Mouse (Mus musculus) adrenal gland, postnatal 36 days (tissue): ENCODE results near the gene Pex16. TPM values are rescaled to one million over a fixed set of nuclear protein-coding genes. Genes with fewer than 3 reads are reported as not detected.
"Not testable (repeated sequence)": the region's sequence is repeated elsewhere in the genome, so short reads cannot be mapped to it uniquely, and the experiment has no call there.

Source experiments
- DNase-seq, 2 experiments: peaks; one replicate each; pipeline ENCODE4 v3.0.0; 2021; ENCODE audit warnings: mixed read lengths in 1 of 2
- total RNA-seq, 2 experiments: library from RNA; stranded (reverse); gene quantifications; 2 replicates each; pipeline ENCODE4 v1.2.3; 2021

The Pex16 gene
- total RNA-seq, 2 experiments from 2014 or later = 97.3 to 224 TPM

DNA sequence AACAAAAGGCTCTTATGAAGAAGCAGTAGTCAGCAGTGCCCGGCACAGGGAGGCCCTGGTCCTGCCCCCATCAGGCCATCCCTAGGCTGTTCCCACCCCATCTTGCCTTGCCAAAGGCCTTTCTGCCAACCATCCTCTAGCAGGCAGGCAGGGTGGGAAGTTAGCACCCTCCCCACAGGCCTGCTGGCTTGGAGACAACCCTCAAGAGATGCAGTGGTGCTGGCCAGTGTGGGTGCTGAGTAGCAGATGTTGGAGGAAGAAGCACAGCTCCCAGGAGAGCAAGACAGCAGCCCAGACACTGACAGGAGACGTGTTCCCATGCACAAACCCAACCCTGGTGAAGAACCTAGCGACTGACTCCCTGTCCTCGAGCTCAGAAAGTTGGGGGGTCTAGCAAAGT, 13.2 kb downstream of the Pex16 start:
- no peak for DNase-seq

DNA sequence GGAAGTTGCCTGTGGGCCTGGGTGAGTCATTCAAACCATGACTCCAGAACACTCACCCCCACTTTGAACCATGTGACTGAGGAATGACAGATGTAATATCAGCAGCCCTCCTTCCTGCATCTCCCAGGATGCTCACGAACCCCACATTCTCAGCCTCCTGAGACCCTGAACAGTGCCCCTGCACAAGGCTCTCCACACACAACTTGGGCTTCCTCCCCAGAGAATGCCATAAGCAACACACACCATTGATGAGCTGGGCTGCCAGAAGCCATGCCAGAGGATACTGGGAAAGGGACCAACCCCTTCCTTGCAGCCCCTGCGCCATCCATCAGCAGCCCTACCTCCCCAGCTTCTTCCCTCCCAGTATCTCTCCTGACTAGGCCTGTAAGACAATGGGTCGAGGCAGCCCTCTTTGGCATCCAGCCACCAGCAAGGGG, 13.6 kb downstream of the Pex16 start:
- no peak for DNase-seq

DNA sequence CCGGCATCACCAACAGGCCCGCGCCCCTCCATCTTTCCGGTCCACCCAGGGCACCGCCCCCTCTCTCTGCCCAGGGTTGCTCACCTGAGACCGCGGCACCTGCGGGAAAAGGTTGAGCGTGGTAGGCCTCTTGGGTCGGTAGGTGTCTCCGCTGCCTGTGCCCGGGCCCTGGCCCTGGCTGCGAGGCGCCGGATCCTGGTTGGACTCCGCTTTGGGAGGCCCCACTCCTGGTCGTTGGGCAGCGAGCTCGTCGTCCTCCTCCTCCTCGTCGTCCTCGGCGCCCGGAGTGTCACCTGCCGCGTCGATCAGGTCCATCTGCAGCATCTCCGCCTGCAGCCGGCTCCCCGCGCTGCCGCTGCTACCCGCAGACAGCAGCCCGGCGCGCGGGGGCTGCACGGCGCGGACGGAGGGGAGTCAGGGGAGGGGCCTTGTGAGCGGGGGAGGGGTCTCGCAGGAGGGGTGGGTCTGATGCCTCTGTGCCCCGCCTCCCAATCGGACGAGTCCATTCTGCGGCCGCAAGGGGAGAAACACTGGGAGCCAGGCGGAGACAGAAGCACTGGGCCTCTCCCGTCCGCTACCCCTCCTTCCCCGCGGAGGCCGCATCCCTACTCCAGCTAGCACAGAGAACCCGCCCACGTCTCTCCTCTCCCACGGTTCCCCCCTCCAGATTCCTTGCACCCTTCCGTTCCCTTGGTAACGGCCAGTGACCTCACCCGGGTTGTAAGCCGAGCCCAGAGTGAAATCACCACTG, 14.6 kb downstream of the Pex16 start:
- DNase-seq = peak; percentile 85 to 87

DNA sequence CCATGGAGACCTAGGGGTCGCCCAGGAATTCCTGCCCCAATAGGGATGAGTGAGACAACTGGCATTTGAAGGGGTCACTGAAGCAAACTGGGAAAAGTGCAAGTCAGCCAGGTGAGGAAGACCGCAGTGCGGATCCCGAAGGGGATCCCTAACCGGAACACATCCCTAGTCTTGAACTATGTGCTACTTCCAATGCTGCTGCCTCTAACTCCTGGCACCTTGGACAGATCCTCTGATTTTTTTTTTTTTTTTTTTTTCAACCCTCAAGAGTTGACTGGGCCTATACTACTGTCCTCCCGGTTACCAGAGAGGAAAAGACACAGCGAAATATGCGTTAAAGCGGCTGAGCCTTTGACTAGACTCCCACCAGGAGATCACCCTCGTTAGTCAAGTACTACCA, 15.2 kb downstream of the Pex16 start:
- DNase-seq = no peak

DNA sequence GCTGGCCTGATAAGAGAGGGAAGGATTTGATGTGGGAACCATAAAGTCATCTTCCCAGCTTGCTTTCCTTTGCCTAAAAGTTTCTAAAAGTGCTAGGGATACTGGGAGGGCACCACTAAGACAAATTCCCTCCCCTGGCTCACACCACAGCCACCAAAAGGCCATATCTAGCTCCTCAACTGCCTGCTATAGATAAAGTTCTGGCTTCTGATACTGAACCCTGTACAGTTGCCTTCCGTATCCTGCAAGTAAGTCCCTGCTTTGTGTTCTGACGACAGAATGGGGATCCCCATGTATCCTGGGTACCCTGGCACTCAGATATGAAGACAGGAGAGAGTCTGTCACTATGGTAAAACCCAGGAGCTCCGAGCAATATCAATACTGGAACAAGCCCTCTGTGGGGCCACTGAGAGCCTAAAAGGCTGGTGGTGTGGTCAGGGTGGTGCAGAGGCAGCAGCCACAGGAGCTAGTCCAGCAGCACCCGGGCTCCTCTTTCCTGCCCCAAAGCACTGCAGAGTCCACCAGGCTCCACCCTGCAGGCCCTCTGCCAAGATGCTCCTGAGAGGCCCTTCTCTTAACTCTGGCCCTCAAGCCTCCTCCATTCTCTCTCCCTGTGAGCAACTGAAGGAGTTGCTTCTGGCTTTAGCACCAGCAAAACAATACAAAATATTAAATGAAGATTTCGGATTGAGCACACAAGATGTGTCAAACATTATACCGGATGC, 15.9 kb downstream of the Pex16 start:
- DNase-seq = no peak

DNA sequence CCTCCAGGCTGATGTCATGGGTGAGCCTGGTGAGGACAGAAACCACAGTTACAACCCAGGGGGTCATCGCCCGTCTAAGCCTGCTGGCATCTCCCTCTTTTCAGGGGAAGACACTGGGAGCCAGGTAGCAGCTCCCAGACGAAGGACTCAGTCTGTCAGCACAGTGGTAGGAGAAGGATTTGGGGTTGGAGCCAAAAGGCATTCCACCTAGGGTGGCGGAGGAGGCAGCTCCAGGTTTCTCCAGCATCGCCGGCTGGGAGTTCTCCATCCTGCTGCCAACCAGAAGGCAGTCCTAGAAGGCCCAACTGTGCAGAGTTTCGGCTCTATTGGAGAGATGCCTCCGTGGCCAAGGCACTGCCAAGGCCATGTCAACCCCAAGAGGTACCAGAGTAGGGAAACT, 16.6 kb downstream of the Pex16 start:
- no peak for DNase-seq

DNA sequence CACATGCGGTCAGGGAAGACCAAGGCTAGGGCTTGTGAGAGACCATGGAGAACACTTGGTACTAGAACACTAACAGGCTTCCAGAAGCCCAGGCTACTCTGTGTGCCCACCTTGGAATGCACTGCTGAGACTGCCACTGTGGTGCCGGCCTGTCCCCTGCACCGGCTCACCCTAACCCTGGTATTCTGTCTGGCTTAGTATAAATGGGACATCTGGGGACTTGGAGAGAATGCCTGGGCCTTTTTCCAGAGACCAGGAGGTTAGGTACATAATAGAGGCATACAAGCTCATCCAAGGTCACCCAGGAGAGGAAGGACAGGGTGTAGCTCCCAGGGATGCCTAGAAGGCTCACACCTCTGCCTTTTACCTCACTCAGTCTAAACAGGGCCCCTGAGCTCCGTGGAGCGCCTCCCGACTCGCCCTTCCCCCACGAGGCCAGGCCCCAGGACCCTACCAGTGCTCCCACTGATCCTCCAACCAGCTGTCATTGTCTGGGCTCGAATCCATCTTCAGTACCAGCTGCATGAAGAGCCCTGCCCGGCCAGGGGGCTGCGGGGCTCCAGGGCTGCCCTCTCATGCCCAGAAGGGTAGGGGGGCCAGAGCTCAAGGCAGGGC, 17.3 kb downstream of the Pex16 start:
- no peak for DNase-seq

DNA sequence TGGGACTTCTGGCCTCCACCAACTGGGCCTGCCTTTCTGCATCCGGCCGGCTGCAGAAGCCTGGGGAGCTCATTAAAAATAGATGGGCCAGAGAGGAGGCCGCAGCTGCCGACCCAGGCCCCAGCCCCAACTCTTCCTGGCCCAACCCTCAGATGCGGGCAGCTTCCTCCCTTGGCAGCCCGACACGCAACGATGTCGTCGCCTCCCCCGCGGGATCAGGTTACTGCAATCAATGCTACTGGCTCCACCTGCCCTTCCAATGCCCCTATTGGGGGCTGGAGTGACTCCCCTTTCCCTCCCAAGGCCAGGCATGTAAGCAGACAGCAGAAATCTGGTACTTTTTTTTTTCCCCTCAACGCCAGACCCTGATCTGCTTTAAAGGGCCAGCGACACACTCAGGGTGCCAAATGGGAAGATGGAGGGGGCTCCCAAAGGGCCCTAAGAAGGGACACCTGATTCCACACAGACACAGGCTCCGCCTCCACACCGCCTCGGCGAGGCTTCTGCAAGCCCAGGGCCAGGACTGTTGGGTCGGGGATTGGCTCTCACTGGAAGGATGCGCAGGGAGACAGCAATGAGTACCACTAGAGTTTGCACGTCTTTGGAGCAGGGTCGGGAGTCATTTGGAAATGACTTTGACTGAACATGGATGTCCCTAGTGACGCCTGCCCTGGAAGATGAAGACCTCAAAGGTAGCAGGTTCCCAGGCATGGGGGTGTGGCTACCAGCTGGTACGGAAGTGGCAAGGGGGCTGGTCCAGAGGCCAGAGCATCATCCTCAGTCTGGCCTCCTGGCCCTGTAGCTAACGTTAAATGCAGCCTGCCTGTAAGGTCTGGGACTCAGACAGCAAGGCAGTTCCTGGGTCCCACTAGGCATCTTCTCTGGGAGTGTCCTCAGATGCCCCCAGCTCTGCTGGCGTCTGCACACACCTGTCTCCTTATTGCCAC, 18.1 kb downstream of the Pex16 start:
- no peak for DNase-seq

DNA sequence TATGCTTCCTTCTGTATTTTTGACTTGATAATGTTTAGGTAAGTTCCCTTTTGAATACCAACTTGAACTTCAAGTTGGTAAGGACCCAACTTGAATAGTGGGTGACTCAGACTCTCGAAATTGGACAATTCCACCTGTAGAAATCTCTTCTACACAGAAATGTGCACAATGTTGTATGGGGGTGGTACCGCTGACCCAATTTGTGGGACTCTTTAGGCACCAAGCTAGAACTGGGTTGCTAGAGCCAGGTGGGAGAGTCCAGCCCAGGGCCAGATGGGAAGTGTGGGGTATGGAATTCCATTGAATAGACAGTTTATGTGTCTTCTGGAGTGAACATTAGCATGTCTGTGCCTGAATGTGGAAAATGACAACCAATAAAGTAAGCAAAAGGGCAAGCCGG, 21.1 kb downstream of the Pex16 start:
- no peak for DNase-seq

DNA sequence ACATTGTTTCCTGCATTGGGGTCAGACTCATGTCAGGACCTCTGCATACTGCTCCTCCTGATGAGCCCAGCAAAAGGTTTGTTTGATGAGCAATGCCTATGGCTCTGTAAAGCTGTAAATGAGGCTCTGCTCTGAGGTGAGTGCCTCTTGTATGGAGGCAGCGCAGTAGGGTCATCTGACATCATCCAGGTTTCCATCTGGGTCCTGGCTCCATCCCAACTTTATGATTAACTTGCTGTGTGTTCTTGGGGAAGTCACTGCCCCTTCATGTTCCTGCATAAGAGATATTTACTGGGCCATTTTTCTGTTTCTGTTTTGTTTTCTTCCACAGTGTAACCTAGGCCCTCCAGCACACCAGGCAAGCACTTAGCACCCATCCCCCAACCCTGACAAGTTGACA, 23.0 kb downstream of the Pex16 start:
- no peak for DNase-seq

DNA sequence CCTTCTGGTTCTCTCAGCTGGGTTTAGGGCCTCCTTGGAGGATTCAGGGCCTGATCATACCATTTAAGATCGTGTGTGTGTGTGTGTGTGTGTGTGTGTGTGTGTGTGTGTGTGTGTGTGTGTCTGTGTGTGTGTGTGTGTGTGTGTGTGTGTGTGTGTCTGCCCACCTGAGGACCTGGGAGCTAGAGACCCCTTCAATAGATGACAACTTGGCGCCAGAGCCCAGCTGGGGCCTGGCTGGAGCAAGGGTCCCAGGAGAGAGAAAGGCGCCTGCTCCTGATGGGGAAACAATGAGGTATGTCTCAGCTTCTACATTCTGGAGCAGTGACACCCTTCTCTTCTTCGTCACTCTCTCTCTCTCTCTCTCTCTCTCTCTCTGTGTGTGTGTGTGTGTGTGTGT, 25.4 kb downstream of the Pex16 start:
- not testable (repeated sequence) for DNase-seq

DNA sequence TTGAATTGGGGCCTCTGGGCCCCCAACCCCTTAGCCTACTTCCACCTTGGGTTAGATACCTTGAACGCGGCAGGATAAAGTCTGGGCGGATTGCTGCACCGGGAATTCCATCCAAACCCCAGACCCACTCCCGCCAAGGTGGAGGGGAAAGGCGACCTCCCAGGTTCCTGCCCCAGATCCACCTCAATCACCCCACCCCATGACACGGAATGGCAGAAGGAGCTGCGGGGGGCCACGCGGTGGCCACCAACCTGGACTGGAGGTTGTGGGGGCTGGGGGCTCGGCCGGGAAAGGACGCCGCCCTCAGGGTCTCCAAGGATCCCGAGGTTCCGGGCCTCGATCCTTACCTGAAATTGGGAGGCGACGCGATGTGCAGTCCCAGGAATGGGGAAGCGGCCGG, 26.2 kb downstream of the Pex16 start:
- no peak for DNase-seq

DNA sequence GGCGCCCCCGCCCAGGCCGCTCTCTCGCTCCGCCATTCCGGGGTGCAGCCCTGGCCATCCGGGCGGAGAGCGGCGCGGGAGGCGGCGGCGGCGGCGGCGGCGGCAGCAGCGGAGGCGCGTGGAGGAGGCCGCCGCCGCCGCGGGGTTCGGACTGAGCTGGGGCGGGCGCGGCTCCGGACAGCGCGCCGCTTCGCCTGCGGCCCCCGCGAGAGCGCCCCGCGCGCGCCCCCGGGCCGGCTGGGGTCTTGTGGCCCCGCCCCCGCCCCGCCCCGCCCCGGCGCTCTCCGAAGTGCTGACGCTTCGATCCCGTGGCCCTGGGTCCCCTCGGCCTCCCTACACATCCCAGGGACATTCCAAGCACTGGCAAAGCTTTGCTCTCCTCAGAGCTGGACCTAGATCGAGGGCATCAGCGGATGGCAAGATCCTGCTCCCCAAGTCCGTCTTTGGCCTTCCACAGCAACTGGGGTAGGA, 26.6 kb downstream of the Pex16 start, which contains the start of gene Mapk8ip1:
Mapk8ip1 (minus strand) TSS at position 173 of the 471 bp plus-strand sequence.
- peak; percentile 37 to 53 for DNase-seq

DNA sequence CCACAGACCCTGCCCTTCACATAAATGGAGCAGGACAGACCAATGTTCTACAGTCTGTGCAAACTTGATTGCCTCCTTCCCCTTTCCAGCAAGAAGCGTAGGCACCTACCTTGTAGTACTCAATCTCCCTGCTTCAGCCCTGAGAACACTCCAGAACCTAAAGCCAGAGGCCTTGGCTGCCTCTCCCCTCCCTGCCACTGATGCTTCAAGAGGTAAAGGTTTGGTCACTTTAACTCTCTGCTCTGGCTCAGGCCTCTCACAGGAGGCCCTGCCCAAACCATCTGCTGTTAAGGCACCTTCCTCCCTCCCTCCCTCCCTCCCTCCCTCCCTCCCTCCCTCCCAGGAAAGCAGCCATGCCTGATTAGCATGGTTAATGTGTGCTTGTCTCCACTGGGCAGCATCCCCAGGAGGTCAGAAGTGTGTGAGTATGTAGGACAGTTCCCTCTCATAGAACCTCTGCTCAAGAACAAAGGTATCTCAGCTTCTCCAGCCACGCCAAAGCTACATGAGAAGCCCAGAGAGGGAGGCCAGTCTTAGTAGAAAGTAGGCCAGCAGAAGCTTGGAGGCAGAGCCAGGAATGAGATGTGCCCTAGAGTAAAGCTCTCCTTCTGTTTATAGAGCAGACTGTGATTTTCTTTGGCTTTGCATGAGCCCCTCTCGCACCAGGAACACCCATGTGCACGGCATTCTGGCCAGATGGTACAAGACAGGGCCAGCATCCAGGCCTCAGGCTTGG, 28.3 kb downstream of the Pex16 start:
- no peak for DNase-seq

DNA sequence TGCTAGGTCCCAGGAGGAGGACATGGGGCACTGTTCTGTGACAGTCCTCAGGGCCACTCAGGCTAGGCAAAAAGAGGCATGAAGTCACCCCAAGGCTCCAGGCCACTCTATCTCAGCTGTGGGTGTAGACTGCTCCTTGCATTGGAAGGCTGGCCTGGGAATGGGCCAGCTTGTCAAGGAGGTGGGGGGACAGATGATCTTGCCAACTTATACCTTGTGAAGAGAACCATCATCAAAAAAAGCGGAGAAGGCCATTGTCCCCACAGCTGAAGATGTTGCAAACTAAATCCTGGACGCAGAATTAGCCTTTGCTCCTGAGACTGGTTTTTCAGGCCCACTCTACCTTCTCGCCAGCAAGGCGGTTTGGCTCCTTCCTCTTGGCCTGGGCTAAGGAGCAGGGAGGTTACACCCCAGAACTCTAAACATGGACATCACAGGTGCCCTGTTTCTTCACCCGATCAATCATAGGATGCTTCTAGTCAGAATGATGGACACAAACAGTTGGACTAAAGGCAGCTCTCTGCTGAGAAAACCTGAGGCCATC, 29.4 kb downstream of the Pex16 start:
- DNase-seq = no peak

DNA sequence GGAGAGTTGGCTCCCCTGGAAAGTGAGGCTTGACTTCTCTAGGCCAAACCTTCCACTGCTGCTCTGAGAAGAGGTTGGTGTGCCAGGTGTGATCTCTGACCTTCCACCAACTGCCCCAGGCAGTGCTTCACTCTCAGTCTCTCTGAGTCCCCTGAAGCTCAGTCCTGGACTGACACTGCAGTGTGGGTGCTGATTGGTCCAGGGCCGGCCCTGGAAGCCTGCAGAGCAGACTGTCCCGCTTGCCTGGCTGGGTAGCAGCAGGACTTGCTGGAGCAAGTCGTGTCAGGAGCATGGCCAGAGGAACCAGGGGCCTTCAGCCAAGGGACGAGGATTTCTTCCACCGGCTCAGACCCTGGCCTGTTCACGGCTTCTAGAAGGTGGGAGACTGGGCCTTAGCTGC, 30.3 kb downstream of the Pex16 start:
- no peak for DNase-seq

DNA sequence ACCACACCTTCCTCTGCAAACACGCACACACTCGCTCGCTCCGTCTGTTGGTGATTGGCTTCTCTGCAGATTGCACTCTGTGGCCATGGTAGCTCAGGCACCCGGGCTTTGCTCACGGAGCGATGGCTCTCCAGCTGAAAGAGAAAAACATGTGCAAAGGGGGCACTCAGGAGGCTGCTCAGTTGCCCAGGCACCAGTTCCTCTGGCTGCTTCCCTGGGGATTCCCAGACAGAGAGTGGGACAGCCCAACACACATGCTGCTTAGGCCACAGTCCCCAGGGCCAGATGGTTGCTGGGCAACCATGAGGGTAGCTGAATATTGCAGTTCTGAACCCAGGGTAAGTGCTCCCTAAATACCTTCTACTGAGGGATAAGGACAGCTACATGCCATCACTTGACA, 31.2 kb downstream of the Pex16 start:
- no peak for DNase-seq

DNA sequence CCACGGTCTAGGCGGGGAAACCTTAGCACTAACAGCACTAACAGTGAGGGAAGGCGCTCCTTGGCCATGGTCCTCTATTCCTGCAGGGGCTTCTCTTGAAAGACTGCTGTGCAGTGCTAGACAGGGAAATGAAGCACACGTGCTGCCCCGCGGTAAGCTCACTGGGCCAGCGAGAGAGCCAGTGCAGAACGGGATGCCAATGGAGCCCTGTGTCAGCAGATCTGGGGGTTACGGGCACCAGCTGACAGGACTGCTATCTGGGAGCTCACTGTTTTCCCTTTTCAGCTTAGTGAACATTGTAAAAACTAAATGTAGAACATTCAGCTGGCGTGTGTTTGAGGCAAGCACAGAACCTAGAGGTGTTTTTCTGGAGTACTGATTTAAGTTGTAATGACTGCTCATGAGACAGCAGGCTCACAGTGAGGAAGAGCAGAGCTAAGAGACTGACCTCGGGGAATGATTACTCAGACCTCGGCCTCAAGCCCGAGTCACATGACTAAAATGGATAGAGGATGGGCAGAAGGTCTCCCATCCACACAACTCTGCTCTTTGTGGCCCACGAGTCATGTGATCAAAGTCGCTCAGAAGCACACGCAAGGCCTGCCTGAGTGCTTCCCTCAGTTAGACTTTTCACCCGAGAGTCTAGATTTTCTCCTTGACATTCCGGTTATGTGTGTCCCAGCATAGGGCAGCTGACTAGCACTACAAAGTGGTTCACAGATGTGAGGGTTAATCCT, 34.0 kb downstream of the Pex16 start:
- DNase-seq = peak; percentile 46 to 65

DNA sequence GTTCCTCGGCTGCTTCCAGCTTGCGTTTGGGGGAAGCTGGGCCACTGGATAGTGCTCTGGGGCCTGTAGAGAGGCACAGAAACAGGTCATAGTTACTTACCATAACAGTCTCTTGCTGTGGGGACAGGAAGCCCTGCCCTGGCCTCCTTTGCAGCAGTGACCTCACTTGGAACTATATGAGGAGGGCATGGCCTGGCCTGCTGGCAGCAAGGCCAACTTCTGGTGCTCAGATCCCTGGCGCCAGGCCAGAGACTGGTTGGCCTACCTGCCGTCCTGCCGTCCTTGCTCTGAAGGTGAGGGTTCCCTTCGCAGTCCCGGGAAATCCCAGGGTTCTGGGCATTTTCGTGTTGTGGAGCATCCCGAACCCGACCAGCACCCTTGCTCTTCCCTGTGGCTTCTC, 37.2 kb downstream of the Pex16 start:
- DNase-seq = no peak

DNA sequence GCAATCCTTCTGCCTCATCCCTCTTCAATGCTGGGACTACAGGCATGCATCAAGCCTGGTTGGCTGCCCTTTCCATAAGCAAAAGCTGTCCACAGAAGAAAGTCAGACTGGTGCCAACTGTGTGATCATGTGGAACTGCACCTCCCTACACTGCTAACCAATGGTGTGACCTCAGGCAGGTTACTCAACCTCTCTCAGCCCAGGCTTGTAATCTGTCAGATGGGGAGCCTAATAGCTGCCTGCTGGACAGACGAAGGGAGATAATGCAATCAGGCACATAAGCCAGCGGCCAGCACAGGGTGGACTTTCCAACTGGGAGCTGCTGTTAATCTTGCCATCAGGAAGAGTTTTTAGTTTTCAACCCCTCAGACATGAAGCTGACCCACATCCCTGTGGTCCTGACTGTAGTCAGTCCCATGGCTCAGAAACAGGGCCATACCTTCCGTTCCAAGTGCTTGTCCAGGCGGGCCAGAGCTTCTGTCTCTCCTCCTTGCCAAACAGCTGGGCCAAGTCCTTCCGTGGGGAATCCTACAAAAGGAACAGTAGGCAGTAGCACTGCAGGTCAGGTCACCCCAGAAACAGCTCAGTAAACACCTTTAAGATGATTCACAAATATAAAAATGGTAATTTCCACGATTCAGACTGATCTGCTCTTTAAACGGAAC, 47.4 kb downstream of the Pex16 start:
- peak in 1 of 2 experiments; percentile 60 for DNase-seq
